Mouse (Mus musculus) cerebral cortex, adult 2 months (tissue): Measurements from ENCODE around the gene Lcp1.

Experiments
- WGBS: fragments of 180-500 bp; shearing (Covaris S2); methylation state at CpG from one replicate; pipeline ENCODE4 v1.1.7; 2018; 5-methylcytosine and 5-hydroxymethylcytosine counted together

Lcp1 gene

DNA sequence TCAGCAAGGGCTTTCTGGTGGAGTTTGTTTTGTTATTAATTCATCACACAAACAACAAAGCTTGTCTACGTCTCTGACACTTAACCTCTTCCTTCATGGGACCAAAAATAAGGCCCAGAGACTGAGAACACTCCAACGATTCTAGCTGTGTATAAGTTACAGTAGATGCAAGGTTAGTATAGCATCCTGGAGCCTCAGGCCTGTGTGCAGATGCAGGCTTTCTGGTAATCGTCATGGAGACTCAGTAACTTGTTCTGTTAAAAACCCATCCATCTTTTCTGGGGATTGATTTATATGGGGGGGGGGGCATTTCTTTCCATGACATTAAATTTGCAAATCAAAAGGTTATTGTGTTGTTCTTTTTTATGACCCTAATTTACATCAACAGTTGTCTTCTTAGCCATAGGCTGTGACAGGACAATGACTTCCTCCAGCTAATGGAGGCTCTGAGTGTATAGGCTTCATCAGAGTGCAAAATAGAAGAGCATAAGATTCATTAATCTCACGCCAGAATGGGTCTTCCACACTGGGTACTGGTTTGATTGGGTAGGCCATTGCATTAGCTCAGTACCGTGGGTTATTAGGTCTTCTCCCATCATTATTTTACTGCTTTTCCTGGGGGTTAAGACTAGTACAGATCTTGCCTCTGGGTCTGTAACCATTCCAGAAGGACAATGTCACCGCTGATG is 74.6 kb downstream of the Lcp1 start:
- 88% methylated on average over 6 of the region's 6 CpGs for WGBS

DNA sequence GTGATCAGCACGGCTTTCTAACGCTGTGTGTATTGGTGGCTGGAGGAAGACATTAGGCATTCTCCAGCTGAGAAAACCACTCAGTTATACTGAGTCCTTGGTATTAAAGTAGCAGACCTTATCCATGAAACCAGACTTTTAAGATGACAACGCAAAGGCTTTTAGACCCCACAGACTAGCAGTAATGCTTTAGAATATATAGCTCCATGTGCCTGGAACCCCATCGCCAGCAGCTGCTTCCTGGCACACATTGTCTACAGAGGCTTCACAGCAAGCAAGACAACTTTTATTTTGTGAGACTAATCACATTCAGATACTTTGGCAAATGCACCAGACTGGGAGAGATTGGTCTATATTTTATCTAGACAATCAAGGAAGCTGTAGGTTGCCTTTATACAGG is 75.4 kb downstream of the Lcp1 start:
- WGBS: 95% methylated on average over 4 of the region's 4 CpGs

GRCm38 (mm10) chr14:75208572-75209151 is 77.8 kb downstream of the Lcp1 start:
- WGBS: 90% methylated on average over 6 of the region's 6 CpGs

DNA sequence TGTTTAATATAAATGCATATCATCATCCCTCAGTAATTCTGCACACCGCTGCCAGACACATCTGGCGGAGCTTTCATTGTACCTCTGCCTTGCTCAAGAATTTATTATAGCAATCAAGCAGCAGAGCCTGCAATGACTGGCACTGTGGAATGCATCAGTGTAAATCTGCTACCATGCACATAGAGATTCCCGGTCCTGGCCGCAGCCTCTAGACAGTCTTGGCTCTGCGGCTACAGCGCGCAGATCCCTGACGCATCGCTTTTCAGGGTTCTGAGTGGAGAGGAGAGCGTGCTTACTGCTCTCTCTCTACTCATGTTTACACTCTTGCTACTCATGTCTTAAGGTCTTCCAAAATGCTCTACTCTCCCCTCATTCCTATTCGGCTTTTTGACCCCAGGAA is 82.9 kb downstream of the Lcp1 start:
- 77% methylated on average over 11 of the region's 11 CpGs for WGBS

DNA sequence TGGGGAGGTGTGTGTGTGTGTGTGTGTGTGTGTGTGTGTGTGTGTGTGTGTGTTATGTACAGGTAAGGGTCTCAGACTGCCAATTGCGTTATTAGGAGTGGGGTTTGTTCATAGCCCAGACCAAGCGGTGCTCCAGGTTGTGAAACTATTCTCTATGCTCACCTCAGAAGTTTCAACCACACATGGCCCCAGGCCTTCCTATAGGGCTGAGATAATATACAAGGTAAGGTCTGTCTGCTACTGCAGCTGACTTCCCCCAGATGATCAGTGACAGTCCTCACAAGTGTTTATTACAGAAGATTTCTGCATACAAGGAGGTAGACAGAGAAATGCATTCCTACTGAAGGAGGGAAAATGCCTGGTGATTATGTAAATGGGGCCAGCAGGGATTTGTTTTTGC is 87.9 kb downstream of the Lcp1 start:
- 91% methylated on average over 2 of the region's 2 CpGs for WGBS

DNA sequence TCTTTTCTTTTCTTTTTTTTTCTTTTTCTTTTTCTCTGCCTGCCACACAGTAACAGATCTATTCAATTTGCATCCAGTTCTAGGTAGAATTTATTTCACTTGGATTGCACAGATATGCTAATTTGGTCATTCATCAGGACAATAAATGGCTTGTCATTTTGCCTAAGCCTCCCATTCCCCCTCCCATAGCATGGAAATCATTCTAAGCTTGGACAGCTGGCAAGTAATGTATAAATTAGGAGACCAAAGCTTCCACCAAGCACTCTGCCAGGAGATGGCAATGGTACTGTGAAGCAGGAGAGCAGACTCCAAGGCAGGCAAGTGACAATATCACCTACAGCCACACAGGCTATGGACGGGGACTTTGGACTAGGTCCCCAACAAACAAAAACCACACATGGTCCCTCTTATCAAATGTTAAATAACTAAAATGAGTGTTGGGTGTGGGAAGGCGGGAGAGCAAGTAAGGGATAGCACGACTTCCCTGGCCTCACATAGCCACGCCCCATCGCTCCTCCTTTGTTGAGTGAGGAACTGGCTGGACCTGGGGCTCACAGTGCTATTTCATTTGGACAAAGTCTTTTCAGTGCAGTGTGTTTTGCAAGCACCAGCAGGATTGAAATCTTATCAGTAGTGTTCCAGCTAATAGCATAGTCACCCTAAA is 88.5 kb downstream of the Lcp1 start:
- WGBS: 73% methylated on average over 5 of the region's 5 CpGs

DNA sequence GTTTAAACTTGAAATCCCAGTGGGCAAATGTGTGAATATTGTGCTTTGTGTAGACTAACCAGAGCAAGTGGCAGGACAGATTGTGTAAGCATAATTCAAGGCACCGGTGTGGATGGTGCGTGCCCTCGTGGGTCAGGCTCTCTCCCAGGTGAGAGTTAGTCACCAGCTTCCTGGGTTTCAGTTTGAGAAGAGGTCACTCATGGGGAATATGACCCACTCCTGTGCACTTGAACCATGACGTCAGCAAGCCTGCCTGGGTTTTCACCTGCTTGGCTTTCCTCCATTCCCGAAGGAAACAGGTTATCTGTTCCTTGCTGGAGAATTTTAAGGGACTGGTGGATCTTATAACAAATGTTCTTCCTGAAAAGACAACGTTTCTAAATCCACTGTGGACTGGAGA is 91.5 kb downstream of the Lcp1 start:
- 93% methylated on average over 6 of the region's 6 CpGs for WGBS

DNA sequence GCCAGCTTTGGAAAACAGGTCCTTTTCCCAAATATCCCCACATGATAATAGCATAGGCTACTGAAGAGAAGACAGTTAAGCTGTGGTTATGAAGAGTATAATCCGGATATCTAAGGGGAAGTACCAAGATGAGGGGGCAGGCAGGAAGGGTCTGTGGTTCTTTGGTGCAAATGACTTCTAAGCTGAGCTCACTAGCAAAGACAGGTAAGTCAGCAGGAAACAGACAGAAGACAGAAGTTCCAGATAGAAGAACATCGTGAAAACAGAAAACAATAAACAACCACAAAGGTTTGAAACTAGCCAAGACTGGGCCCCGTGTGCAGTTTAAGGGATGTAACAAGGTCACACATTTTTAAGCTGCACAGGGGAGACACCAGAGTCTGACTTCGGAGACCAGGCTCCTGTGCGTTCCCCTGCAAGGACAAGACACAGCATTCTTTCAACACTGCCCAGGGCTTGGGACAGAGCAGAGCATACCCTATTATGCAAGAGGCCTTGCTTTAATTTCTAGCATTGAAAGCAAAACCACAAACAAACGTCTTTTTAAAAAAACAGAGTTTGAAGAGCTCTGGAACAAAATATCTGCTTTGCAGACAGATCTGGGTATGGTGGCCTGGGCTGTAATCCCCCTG is 96.7 kb downstream of the Lcp1 start:
- WGBS: 77% methylated on average over 6 of the region's 6 CpGs

GRCm38 (mm10) chr14:75229834-75230233 is 98.9 kb downstream of the Lcp1 start:
- 67% methylated on average over 2 of the region's 2 CpGs for WGBS

DNA sequence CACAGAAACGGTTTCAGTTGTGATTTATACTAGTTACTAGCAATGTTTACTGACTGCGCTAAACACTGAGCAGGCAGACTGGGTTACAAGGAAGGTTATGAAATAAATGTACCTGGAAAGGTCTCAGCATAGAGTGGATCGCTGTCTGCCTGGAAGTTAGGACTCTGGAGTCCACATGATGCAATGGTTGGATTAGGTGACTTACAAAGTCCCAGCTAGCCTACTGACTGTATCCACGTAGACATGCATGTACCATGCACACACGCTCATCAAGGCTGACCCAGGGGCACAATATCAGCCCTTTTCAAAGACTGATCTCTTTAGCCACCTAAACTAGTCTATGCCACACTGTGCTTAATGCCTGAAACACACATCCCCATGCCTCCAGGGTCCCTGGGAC is 102.2 kb downstream of the Lcp1 start:
- 95% methylated on average over 5 of the region's 5 CpGs for WGBS

GRCm38 (mm10) chr14:75235552-75235951 is 104.7 kb downstream of the Lcp1 start:
- WGBS: 33% methylated on average over 8 of the region's 8 CpGs

- 32% methylated on average over 9 of the region's 9 CpGs for WGBS
Measured at GRCm38 (mm10) chr14:75235955-75236635, 105.2 kb downstream of the Lcp1 start.

DNA sequence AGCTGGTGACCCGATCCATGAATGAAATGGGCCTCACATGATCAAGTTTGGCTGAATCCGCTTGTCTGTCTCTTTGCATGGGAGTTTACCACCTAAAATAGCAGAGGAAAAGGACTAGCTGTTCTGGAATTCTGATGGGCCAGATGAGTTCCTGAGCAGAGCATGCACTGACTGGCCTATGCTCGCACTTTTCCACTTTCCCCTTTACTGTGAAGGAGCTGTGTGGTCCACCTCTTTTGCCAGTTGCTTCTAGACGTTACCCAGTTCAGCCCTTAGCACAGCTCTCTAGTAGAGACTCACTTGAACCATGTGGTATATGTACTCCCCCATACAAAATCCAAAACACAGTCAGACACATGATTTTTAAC is 105.7 kb downstream of the Lcp1 start:
- WGBS: 67% methylated on average over 4 of the region's 4 CpGs

- 77% methylated on average over 8 of the region's 8 CpGs for WGBS
Measured at GRCm38 (mm10) chr14:75237096-75237495, 106.2 kb downstream of the Lcp1 start.

DNA sequence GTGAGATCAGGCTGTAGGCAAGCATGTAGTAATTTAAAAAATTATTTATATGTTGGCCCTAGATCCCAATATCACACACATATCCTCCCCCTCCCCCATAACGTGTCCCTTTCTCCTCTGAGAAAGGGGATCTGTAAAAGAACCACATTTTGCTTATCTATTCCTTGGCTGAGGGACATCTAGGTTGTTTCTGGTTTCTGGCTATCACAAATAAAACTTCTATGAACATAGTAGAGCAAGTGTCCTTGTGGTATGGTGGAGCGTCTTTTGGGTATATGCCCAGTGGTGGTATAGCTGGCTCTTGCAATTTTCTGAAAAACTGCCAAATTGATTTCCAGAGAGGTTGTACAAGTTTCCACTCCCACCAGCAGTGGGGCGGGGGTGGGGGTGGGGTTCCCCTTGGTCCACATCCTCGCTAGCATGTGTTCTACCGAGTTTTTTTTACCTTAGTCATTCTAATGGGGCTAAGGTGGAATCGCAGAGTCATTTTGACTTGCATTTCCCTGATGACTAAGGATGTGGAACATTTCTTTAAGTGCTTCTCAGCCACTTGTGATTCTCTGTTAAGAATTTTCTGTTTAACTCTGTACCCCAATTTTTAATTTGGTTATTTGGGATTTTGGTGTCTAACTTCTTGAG is 107.3 kb downstream of the Lcp1 start:
- 81% methylated on average over 6 of the region's 6 CpGs for WGBS

- WGBS: 95% methylated on average over 5 of the region's 5 CpGs
Measured at GRCm38 (mm10) chr14:75242087-75242486, 111.2 kb downstream of the Lcp1 start, which contains the start of gene Cpb2. Gene Cpb2 (plus strand): TSS chr14:75242287.

DNA sequence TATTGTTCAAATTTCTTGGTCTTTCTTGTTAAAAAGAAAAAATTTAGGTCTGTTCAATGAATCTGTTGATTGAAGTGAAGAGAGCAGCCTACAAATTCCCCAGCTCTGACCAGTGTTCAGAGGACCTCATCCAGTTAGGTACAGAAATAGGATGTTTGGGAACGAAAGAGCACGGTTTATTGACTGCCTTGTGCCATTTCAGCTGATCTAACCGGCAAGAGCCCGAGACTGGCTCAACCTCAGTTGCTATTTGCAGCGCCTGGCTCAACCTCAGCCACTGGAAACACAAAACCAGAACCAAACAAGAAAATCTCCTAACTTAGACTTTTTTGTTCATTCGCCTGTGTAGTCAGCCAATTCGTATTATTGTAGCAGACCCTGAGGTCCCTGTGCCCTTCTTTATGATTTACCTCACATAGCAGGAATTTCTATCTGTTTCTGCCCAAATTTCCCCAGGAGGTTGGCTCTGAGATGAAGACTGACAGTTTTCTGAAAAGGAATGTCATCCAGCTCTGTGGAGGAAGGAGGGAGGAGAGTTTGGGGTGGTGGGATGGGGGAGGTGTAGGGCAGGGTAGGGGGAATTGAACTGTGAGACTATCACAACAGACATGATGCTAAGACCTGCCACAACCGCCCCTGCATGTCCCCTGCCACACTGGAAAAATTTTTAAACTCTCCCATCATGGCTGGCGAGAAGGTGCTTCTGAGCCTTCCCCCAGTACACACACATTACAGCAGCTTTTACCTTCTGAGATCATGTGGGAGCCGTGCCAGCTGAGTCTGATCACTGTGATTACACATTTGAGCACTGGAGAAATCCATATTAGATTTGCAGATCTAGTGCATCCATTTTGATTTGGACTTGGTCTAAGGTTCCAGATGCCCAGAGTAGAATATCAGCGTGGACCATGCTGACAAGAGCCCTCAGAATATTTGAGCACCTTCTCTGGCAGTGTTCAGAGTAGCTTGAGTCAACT is 115.4 kb downstream of the Lcp1 start:
- 61% methylated on average over 11 of the region's 11 CpGs for WGBS

DNA sequence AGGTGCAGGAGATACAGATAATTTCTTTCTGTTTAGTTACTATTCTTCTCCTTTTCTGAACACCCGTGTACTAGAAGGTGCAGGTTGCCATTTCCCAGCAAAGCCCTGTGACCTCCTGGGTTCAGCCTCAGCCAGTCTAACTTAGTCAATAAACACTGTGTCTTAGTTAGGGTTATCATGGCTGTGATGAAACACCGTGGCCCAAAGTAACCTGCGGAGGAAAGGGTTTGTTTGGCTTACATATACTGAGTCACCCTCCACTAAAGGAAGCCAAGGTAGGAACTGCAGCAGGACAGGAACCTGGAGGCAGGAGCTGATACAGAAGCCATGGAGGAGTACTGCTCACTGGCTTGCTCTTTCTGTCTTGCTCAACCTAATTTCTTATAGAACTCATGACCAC is 119.5 kb downstream of the Lcp1 start:
- 92% methylated on average over 3 of the region's 3 CpGs for WGBS

DNA sequence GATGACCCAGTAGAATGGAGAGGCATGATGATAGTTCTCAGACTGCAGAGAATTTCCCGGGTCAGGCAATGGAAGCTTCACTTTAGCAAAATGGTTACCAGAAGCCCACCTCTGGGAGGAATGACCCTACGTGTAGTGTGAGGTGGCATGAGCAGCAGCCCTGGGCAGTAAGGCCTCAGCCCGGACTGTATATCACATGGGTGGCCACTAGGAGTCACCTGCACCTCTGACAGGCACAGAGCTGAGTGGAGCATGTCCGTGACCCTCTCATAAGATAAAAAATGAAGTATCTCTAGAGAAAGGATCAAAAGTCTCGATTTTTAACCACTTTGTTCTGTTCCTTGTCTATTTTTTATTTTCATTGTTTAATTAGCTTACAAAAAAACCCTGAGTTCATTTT is 125.6 kb downstream of the Lcp1 start:
- 78% methylated on average over 5 of the region's 5 CpGs for WGBS

DNA sequence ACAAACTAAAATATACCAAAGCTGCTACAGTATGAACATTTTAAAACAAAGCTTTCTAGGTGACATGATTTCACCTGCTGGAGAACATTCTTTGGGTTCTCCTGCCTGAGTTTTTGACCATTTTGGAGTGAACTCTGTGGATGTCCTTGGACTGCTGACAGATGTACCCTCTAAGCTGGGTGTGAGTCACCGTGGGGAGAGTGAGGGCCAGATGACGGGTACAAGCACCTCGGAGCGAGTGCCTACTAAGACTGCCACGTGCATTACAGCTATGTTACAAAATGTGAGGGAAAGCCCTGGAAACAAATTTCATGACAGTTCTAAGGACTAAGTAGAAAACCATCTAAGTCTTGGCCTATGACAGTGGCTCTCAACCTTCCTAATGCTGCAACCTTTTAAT is 138.6 kb downstream of the Lcp1 start:
- WGBS: 95% methylated on average over 5 of the region's 5 CpGs

GRCm38 (mm10) chr14:75279716-75280115 is 148.8 kb downstream of the Lcp1 start:
- 56% methylated on average over 6 of the region's 6 CpGs for WGBS
